Mouse (Mus musculus) MEL (cell line): ENCODE data around the gene Tpsg1. TPM values are rescaled to one million over a fixed set of nuclear protein-coding genes. Genes with fewer than 3 reads are reported as not detected.

ENCODE experiments used
- DNase-seq: peaks from one replicate; pipeline ENCODE4 v3.0.0; 2011; ENCODE audit warnings: low read depth, low spot score
- H3K27ac ChIP-seq: 2 replicates; pipeline ENCODE4 v1.5.1; 2012; ENCODE audit warnings: low read depth, mild to moderate bottlenecking, control low read depth, low read length, moderate library complexity; ENCODE audit not compliant: control insufficient read depth
- H3K27me3 ChIP-seq, 2 experiments: fragments of 150-350 bp in 1 of 2; sonication (generic) in 1 of 2; 2 replicates each; pipeline ENCODE4 v1.6.1; 2012; ENCODE audit warnings: low read length in 2 of 2, mild to moderate bottlenecking in 2 of 2, improper control_type of control experiment in 1 of 2, moderate library complexity in 1 of 2; ENCODE audit not compliant: insufficient read depth in 2 of 2, control insufficient read depth in 1 of 2
- H3K36me3 ChIP-seq, 2 experiments: 2 replicates each; pipeline ENCODE4 v1.6.1; 2012 to 2014; ENCODE audit warnings: low read length in 2 of 2, improper control_type of control experiment in 1 of 2, inconsistent platforms in 1 of 2, mild to moderate bottlenecking in 1 of 2; ENCODE audit not compliant: insufficient read depth in 2 of 2, control insufficient read depth in 1 of 2
- H3K4me1 ChIP-seq, 2 experiments: fragments of 150-350 bp in 1 of 2; sonication (generic) in 1 of 2; 2 replicates each; pipeline ENCODE4 v1.6.1; 2012; ENCODE audit warnings: low read length in 2 of 2, improper control_type of control experiment in 1 of 2, mild to moderate bottlenecking in 1 of 2; ENCODE audit not compliant: insufficient read depth in 2 of 2, control insufficient read depth in 1 of 2
- H3K4me3 ChIP-seq, 2 experiments: fragments of 150-350 bp in 1 of 2; sonication (generic) in 1 of 2; 2 replicates each; pipeline ENCODE4 v1.5.1; 2012; ENCODE audit warnings: low read depth in 2 of 2, low read length in 2 of 2, mild to moderate bottlenecking in 2 of 2, moderate library complexity in 2 of 2, control low read depth in 1 of 2, improper control_type of control experiment in 1 of 2; ENCODE audit not compliant: control insufficient read depth in 1 of 2, insufficient read depth in 1 of 2
- H3K79me2 ChIP-seq: 2 replicates; pipeline ENCODE4 v1.6.1; 2012; ENCODE audit warnings: mild to moderate bottlenecking, low read length, moderate library complexity; ENCODE audit not compliant: control insufficient read depth, poor library complexity, insufficient read depth
- H3K9ac ChIP-seq: 2 replicates; pipeline ENCODE4 v1.6.1; 2012; ENCODE audit warnings: low read depth, mild to moderate bottlenecking, control low read depth, low read length, moderate library complexity; ENCODE audit not compliant: control insufficient read depth, poor library complexity, severe bottlenecking
- H3K9me3 ChIP-seq: fragments of 150-350 bp; sonication (generic); replicated peaks from 2 replicates; pipeline ENCODE4 v1.6.1; 2012; ENCODE audit warnings: mild to moderate bottlenecking, low read length, improper control_type of control experiment, moderate library complexity; ENCODE audit not compliant: insufficient read depth
- CHD1 ChIP-seq: IDR thresholded peaks from 2 replicates; pipeline ENCODE4 v1.6.1; 2012; ENCODE audit warnings: low read depth, mild to moderate bottlenecking, inconsistent platforms, low read length, improper control_type of control experiment
- CHD2 ChIP-seq: IDR thresholded peaks from 2 replicates; pipeline ENCODE4 v1.6.1; 2011; ENCODE audit warnings: low read length, improper control_type of control experiment
- CTCF ChIP-seq, 3 experiments: IDR thresholded peaks in 2 of 3; conservative IDR thresholded peaks in 1 of 3; 2 replicates each; pipeline ENCODE4 v1.5.1; 2011 to 2012; ENCODE audit warnings: low read length in 3 of 3, low read depth in 2 of 3, mild to moderate bottlenecking in 2 of 3, improper control_type of control experiment in 1 of 3, inconsistent platforms in 1 of 3, mixed read lengths in 1 of 3, moderate library complexity in 1 of 3; ENCODE audit not compliant: control insufficient read depth in 1 of 3, insufficient read depth in 1 of 3, poor library complexity in 1 of 3, severe bottlenecking in 1 of 3
- E2F4 ChIP-seq: IDR thresholded peaks from 2 replicates; pipeline ENCODE4 v1.6.1; 2011; ENCODE audit warnings: low read depth, low read length, improper control_type of control experiment, borderline replicate concordance
- ELF1 ChIP-seq: IDR thresholded peaks from 2 replicates; pipeline ENCODE4 v1.6.1; 2014; ENCODE audit warnings: low read depth, mild to moderate bottlenecking, inconsistent platforms, low read length, improper control_type of control experiment, moderate library complexity
- EP300 ChIP-seq, 2 experiments: IDR thresholded peaks; 2 replicates each; pipeline ENCODE4 v1.6.1; 2011; ENCODE audit warnings: improper control_type of control experiment in 2 of 2, low read length in 2 of 2, low read depth in 1 of 2, mild to moderate bottlenecking in 1 of 2
- GATA1 ChIP-seq: IDR thresholded peaks from 2 replicates; pipeline ENCODE4 v1.6.1; 2011; ENCODE audit warnings: low read depth, low read length, improper control_type of control experiment
- HCFC1 ChIP-seq: IDR thresholded peaks from 2 replicates; pipeline ENCODE4 v1.6.1; 2012; ENCODE audit warnings: low read depth, mild to moderate bottlenecking, inconsistent platforms, low read length, improper control_type of control experiment, moderate library complexity
- KAT2A ChIP-seq: conservative IDR thresholded peaks from 2 replicates; pipeline ENCODE4 v1.6.1; 2012; ENCODE audit warnings: low read depth, low read length, improper control_type of control experiment, inconsistent platforms
- MAFK ChIP-seq: IDR thresholded peaks from 2 replicates; pipeline ENCODE4 v1.6.1; 2011; ENCODE audit warnings: low read depth, mild to moderate bottlenecking, low read length, improper control_type of control experiment, borderline replicate concordance
- MAZ ChIP-seq: IDR thresholded peaks from 2 replicates; pipeline ENCODE4 v1.6.1; 2012; ENCODE audit warnings: low read depth, mild to moderate bottlenecking, inconsistent platforms, low read length, improper control_type of control experiment
- MEF2A ChIP-seq: IDR thresholded peaks from 2 replicates; pipeline ENCODE4 v1.6.1; 2014; ENCODE audit warnings: low read depth, mild to moderate bottlenecking, inconsistent platforms, low read length, improper control_type of control experiment; ENCODE audit not compliant: poor library complexity, insufficient replicate concordance, severe bottlenecking; ENCODE audit errors: extremely low read depth
- MYB ChIP-seq: IDR thresholded peaks from 2 replicates; pipeline ENCODE4 v1.6.1; 2011; ENCODE audit warnings: mild to moderate bottlenecking, low read depth, low read length, improper control_type of control experiment
- NRF1 ChIP-seq: IDR thresholded peaks from 2 replicates; pipeline ENCODE4 v1.6.1; 2014; ENCODE audit warnings: low read depth, mild to moderate bottlenecking, inconsistent platforms, low read length, improper control_type of control experiment, moderate library complexity; ENCODE audit not compliant: poor library complexity, insufficient read depth, severe bottlenecking
- POLR2AphosphoS2 ChIP-seq: IDR thresholded peaks from 2 replicates; pipeline ENCODE4 v1.6.1; 2011; ENCODE audit warnings: low read length, improper control_type of control experiment
- SIN3A ChIP-seq: IDR thresholded peaks from 2 replicates; pipeline ENCODE4 v1.6.1; 2012; ENCODE audit warnings: low read length, improper control_type of control experiment, inconsistent platforms
- TAL1 ChIP-seq: IDR thresholded peaks from 2 replicates; pipeline ENCODE4 v1.6.1; 2012; ENCODE audit warnings: mild to moderate bottlenecking, inconsistent platforms, low read length, moderate library complexity, mixed read lengths
- TBP ChIP-seq: IDR thresholded peaks from 2 replicates; pipeline ENCODE4 v1.8.0; 2011; ENCODE audit warnings: low read depth, low read length, improper control_type of control experiment
- TCF12 ChIP-seq: IDR thresholded peaks from 2 replicates; pipeline ENCODE4 v1.6.1; 2014; ENCODE audit warnings: low read depth, mild to moderate bottlenecking, inconsistent platforms, low read length, improper control_type of control experiment, moderate library complexity
- UBTF ChIP-seq: IDR thresholded peaks from 2 replicates; pipeline ENCODE4 v1.6.1; 2012; ENCODE audit warnings: low read depth, mild to moderate bottlenecking, inconsistent platforms, low read length, improper control_type of control experiment, moderate library complexity, borderline replicate concordance; ENCODE audit not compliant: insufficient read depth
- USF1 ChIP-seq: IDR thresholded peaks from 2 replicates; pipeline ENCODE4 v1.6.1; 2014; ENCODE audit warnings: low read depth, mild to moderate bottlenecking, inconsistent platforms, low read length, improper control_type of control experiment, moderate library complexity
- USF2 ChIP-seq, 2 experiments: IDR thresholded peaks; 2 replicates each; pipeline ENCODE4 v1.6.1; 2011 to 2012; ENCODE audit warnings: improper control_type of control experiment in 2 of 2, low read length in 2 of 2, borderline replicate concordance in 1 of 2, inconsistent platforms in 1 of 2, low read depth in 1 of 2, mild to moderate bottlenecking in 1 of 2; ENCODE audit not compliant: insufficient read depth in 1 of 2
- ZC3H11A ChIP-seq: IDR thresholded peaks from 2 replicates; pipeline ENCODE4 v1.6.1; 2012; ENCODE audit warnings: low read depth, mild to moderate bottlenecking, inconsistent platforms, low read length, improper control_type of control experiment
- ZMIZ1 ChIP-seq: IDR thresholded peaks from 2 replicates; pipeline ENCODE4 v1.6.1; 2012; ENCODE audit warnings: low read depth, mild to moderate bottlenecking, inconsistent platforms, low read length, improper control_type of control experiment, moderate library complexity
- ZNF384 ChIP-seq: IDR thresholded peaks from 2 replicates; pipeline ENCODE4 v1.6.1; 2012; ENCODE audit warnings: low read depth, mild to moderate bottlenecking, inconsistent platforms, low read length, improper control_type of control experiment
- polyA plus RNA-seq, 2 experiments: library from polyadenylated mRNA; stranded (reverse) in 1 of 2; unstranded in 1 of 2; fragments of >175 nt in 1 of 2; fragments of >200 nt in 1 of 2; gene quantifications; 2 replicates each; pipeline versions ENCODE4 v1.2.1 to v1.2.4; 2012; ENCODE audit warnings: low replicate concordance in 2 of 2, low read depth in 1 of 2; ENCODE audit not compliant: insufficient read length in 2 of 2, insufficient read depth in 1 of 2, missing spikeins in 1 of 2
- total RNA-seq: library from RNA; depleted of rRNA; stranded (reverse); fragments of 300-350 nt; gene quantifications from 2 replicates; pipeline ENCODE4 v1.2.3, GENCODE M21; 2012

Gene Tpsg1
- total and polyA plus RNA-seq, 3 experiments: not detected

DNA sequence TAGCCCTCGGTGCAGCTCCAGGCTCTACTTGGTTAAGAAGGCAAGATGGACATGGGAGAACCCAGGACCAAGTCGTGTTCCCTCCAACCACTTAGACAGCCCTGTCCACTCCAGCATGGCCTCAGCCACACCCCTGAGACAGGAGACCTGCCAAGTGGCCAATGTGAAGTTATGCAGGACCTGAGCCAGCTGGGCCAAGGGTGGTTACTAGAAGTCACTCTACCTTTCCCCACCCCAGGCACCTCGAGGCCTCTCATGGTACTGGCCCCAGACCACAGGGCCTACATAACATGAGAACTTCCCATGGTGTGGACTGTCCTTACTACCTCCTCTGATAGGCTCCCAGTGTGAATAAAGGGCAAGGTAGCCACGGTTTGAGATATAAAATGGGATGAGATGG lies 45.1 kb downstream of the Tpsg1 start:
- Histone ChIP-seq H3K27me3 (no peaks in the 10 kb centered on the region), H3K36me3 (no peaks in the 10 kb centered on the region)
- TF ChIP-seq TCF12 (no peak), UBTF (no peak), CTCF (IDR thresholded peaks at IDR 0.05 in 2 of 3, conservative IDR thresholded peaks at IDR 0.05 in 1 of 3; ENCODE audit: control insufficient read depth in 1 of 3, insufficient read depth in 1 of 3, low read depth in 2 of 3, low read length in 3 of 3, poor library complexity in 1 of 3, severe bottlenecking in 1 of 3) (no peak), CHD2 (no peak), ELF1 (no peak), USF1 (no peak), HCFC1 (no peak), E2F4 (no peak), POLR2AphosphoS2 (no peak), ZC3H11A (no peak), ZMIZ1 (no peak), KAT2A (no peak), ZNF384 (no peak), SIN3A (no peak), USF2 (IDR thresholded peaks at IDR 0.05; ENCODE audit: borderline replicate concordance in 1 of 2, insufficient read depth in 1 of 2, low read depth in 1 of 2, low read length in 2 of 2) (no peak), EP300 (IDR thresholded peaks at IDR 0.05; ENCODE audit: low read depth in 1 of 2, low read length in 2 of 2) (no peak)

DNA sequence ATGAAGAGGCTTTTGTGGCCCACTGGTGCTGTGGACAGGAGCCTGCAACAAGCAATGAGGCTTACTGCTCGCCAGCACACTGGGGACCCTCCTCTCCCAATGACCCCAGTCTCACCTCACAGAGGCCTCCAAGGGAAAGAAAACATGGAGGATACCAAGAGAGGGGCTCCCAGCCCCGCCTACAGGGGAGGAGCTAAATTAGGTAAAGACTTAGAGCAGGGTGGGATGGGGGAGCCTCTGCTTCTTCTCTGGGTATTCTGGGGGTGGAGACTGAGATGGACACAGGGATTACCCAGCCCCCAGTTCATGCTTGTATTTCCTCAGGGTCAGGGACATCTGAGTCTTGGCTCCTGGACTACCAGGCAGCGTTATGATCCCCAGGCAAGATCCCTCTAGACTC lies 45.8 kb downstream of the Tpsg1 start:
- H3K4me3 ChIP-seq: no peak overlapping the region
- no peak overlapping the region for H3K9ac ChIP-seq
- no peak overlapping the region for H3K27ac ChIP-seq
- no peak for DNase-seq
- H3K79me2 ChIP-seq: no peaks in the 10 kb centered on the region
- no peaks in the 10 kb centered on the region for H3K9me3 ChIP-seq
- TF ChIP-seq HCFC1: no peak
- TF ChIP-seq E2F4: no peak
- no peak for TF ChIP-seq MAZ
- no peak for TF ChIP-seq MAFK
- TF ChIP-seq TCF12: no peak
- no peak for TF ChIP-seq NRF1
- TF ChIP-seq GATA1: no peak
- TF ChIP-seq EP300 (IDR thresholded peaks at IDR 0.05; ENCODE audit: low read depth in 1 of 2, low read length in 2 of 2): no peak
- TF ChIP-seq USF1: no peak
- TF ChIP-seq MYB: no peak
- TF ChIP-seq USF2 (IDR thresholded peaks at IDR 0.05; ENCODE audit: borderline replicate concordance in 1 of 2, insufficient read depth in 1 of 2, low read depth in 1 of 2, low read length in 2 of 2): no peak
- TF ChIP-seq MEF2A: no peak
- no peak for TF ChIP-seq TBP
- no peak for TF ChIP-seq CTCF (IDR thresholded peaks at IDR 0.05 in 2 of 3, conservative IDR thresholded peaks at IDR 0.05 in 1 of 3; ENCODE audit: control insufficient read depth in 1 of 3, insufficient read depth in 1 of 3, low read depth in 2 of 3, low read length in 3 of 3, poor library complexity in 1 of 3, severe bottlenecking in 1 of 3)
- no peak for TF ChIP-seq CHD1
- TF ChIP-seq TAL1: no peak
- TF ChIP-seq ZNF384: no peak
- no peaks in the 10 kb centered on the region for H3K4me1 ChIP-seq
- H3K27me3 ChIP-seq: no peaks in the 10 kb centered on the region
- no peaks in the 10 kb centered on the region for H3K36me3 ChIP-seq

More for the DNA sequence above, 45.1 kb downstream of the Tpsg1 start:
- H3K9ac ChIP-seq: no peak overlapping the region
- H3K27ac ChIP-seq: no peak overlapping the region
- H3K4me1 ChIP-seq: no peaks in the 10 kb centered on the region
- DNase-seq: no peak
- no peaks in the 10 kb centered on the region for H3K9me3 ChIP-seq
- H3K79me2 ChIP-seq: no peaks in the 10 kb centered on the region
- H3K4me3 ChIP-seq: no peak overlapping the region
